Mouse (Mus musculus): ENCODE measurements around the gene Dnmt1. TPM values are rescaled to one million over a fixed set of nuclear protein-coding genes. Genes with fewer than 3 reads are reported as not detected.

Gene Dnmt1
- total RNA-seq, 2 experiments from 2014 or later: 12.4 to 12.7 TPM

GRCm38 (mm10) chr9:20868448-20869001 lies 91.2 kb downstream of the Dnmt1 start, which contains the start of gene A230050P20Rik:
A230050P20Rik (plus strand) TSS chr9:20868642.
- intact Hi-C loops (cut with DNase I): no loop called here
- DNase-seq (ENCODE audit: low spot score): no peak

GRCm38 (mm10) chr9:20866879-20867278 lies 92.8 kb downstream of the Dnmt1 start:
- DNase-seq (ENCODE audit: low spot score): no peak
- intact Hi-C loops (cut with DNase I): no loop called here

- intact Hi-C loops (cut with DNase I): no loop called here
- no peak for DNase-seq (ENCODE audit: low spot score)
Observed at GRCm38 (mm10) chr9:20862225-20862624, 97.5 kb downstream of the Dnmt1 start.

GRCm38 (mm10) chr9:20861821-20862220 lies 97.9 kb downstream of the Dnmt1 start:
- DNase-seq (ENCODE audit: low spot score): no peak
- intact Hi-C loops (cut with DNase I): no loop called here

- no peak for DNase-seq (ENCODE audit: low spot score)
- intact Hi-C loops (cut with DNase I): no loop called here
Observed at GRCm38 (mm10) chr9:20859926-20860325, 99.8 kb downstream of the Dnmt1 start.

Small RNA genes lying within 50 kb of the gene (microRNA-seq; reads per million reads assigned to microRNA genes)
- not detected for gene Mir7081

Other genes with a start within 250 kb of the Dnmt1 start
- gene Olfm2, start 213.5 kb downstream of the Dnmt1 start, total RNA-seq (2021): under 1 TPM in 1 of 2 experiments, not detected in 1; 0.18 TPM
- gene Col5a3, start 144.8 kb downstream of the Dnmt1 start, total RNA-seq (2021): 10 to 100 TPM; 26.1 to 30.2 TPM
- not detected for gene Rdh8, start 141.4 kb downstream of the Dnmt1 start, total RNA-seq (2021)
- 1 to 10 TPM; 4.0 to 4.2 TPM for gene A230050P20Rik, start 91.2 kb downstream of the Dnmt1 start, total RNA-seq (2021)
- 1 to 10 TPM; 3.2 to 3.3 TPM for gene Angptl6, start 80.2 kb downstream of the Dnmt1 start, total RNA-seq (2021)
- gene Ppan, start 71.7 kb downstream of the Dnmt1 start, total RNA-seq (2021): 1 to 10 TPM; 7.0 to 9.5 TPM
- gene Eif3g, start 61.3 kb downstream of the Dnmt1 start, total RNA-seq (2021): 100 to 1,000 TPM in 1 of 2 experiments, 10 to 100 TPM in 1; 97.8 to 100 TPM
- gene S1pr2, start 16.9 kb upstream of the Dnmt1 start, total RNA-seq (2021): 1 to 10 TPM; 4.2 to 6.7 TPM
- 100 to 1,000 TPM; 143 to 144 TPM for gene Mrpl4, start 42.9 kb upstream of the Dnmt1 start, total RNA-seq (2021)
- 1 to 10 TPM; 7.7 to 9.6 TPM for gene Icam1, start 56.1 kb upstream of the Dnmt1 start, total RNA-seq (2021)
- gene Icam4, start 69.5 kb upstream of the Dnmt1 start, total RNA-seq (2021): under 1 TPM; 0.26 to 0.64 TPM
- not detected for gene Icam5, start 72.2 kb upstream of the Dnmt1 start, total RNA-seq (2021)
- gene Zglp1, start 107.2 kb upstream of the Dnmt1 start, total RNA-seq (2021): not detected
- under 1 TPM in 1 of 2 experiments, not detected in 1; 0.13 TPM for gene Gm49373, start 113.2 kb upstream of the Dnmt1 start, total RNA-seq (2021)
- 10 to 100 TPM; 33.6 to 36.5 TPM for gene Fdx1l, start 113.7 kb upstream of the Dnmt1 start, total RNA-seq (2021)
- 1 to 10 TPM in 1 of 2 experiments, under 1 TPM in 1; 0.86 to 1.5 TPM for gene Gm38431, start 132.1 kb upstream of the Dnmt1 start, total RNA-seq (2021)
- gene Raver1, start 132.1 kb upstream of the Dnmt1 start, total RNA-seq (2021): 10 to 100 TPM; 25.8 to 27.9 TPM
- 1 to 10 TPM; 8.5 to 8.6 TPM for gene Tyk2, start 171.4 kb upstream of the Dnmt1 start, total RNA-seq (2021)
- 100 to 1,000 TPM; 158 to 160 TPM for gene Cdc37, start 190.1 kb upstream of the Dnmt1 start, total RNA-seq (2021)
- 10 to 100 TPM; 47.1 to 51.6 TPM for gene Pde4a, start 205.8 kb upstream of the Dnmt1 start, total RNA-seq (2021)

Measured in heart, postnatal 25 days (tissue).